Mouse (Mus musculus) MN1 (cell line): ENCODE measurements around the gene Pusl1.

Experiments used
- DNase-seq: peaks from one replicate; pipeline ENCODE4 v3.0.0-alpha.2; 2016; ENCODE audit warnings: low spot score

Pusl1 gene

GRCm38 (mm10) chr4:155886330-155886729 lies 5.3 kb downstream of the Pusl1 start:
- no peak for DNase-seq

GRCm38 (mm10) chr4:155883587-155883986 lies 8.0 kb downstream of the Pusl1 start:
- DNase-seq, result no peak

GRCm38 (mm10) chr4:155871404-155871803 lies 20.2 kb downstream of the Pusl1 start:
- no peak for DNase-seq

- peak; percentile 97 for DNase-seq
These were observed 22.1 kb downstream of the Pusl1 start, which contains the start of the genes Cptp and Ints11 for GRCm38 (mm10) chr4:155869317-155870033. Gene Cptp, minus strand, starts transcription at chr4:155869440. Gene Ints11, plus strand, starts transcription at chr4:155869546.

GRCm38 (mm10) chr4:155868614-155869298 lies 22.8 kb downstream of the Pusl1 start:
- DNase-seq, result peak; percentile 46

GRCm38 (mm10) chr4:155863001-155863400 lies 28.6 kb downstream of the Pusl1 start, which contains the start of gene Tas1r3:
Gene Tas1r3, minus strand, starts transcription at chr4:155863362.
- no peak for DNase-seq

GRCm38 (mm10) chr4:155861787-155862186 lies 29.8 kb downstream of the Pusl1 start:
- DNase-seq, result no peak

DNA sequence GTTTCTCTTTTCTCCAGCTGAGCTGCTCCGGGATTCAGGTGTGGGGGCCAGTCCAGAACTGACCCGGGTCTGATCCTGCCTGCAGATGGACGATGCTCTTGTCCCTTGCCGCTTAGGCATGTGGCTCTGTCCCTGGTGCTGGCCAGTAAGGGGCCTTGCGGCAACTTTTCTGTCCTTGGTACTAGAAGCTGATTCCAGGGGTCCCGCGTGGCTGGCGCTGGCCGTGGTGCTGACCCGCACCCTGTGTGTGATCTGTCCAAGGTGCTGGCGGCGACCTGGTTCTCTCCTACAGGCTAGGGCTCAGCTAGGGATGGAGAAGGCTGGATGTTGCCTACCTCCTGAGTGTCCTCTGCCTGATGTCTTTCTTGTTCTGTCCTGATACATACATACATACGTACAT lies 32.3 kb downstream of the Pusl1 start:
- DNase-seq, result no peak

DNA sequence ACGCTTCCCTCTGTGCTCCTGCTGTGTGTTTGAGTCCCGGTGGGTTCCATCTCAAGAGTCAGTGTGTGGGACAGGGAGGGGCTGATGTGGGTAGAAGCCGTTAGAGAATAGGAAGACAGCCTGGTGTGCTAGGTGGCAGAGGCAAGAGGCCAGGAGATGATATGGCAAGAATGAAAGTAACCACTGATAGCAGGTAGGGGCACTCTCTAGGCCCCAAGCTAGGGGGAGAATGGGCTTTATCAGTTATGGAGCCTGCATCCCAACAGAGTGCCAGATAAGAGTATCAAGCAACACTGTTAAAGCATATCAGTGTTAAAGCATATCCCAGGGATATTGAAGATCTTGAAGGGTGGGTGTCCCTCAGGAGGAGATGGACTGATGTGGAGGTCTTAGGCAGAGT lies 34.7 kb downstream of the Pusl1 start:
- DNase-seq, result no peak

- no peak for DNase-seq
These were observed 35.5 kb downstream of the Pusl1 start for GRCm38 (mm10) chr4:155856071-155856470.

- DNase-seq, result no peak
These were observed 36.6 kb downstream of the Pusl1 start for GRCm38 (mm10) chr4:155854991-155855390.

- DNase-seq, result no peak
These were observed 38.2 kb downstream of the Pusl1 start for GRCm38 (mm10) chr4:155853421-155853820.

- peak; percentile 80 for DNase-seq
These were observed 39.6 kb downstream of the Pusl1 start for GRCm38 (mm10) chr4:155851951-155852411.

- no peak for DNase-seq
These were observed 40.2 kb downstream of the Pusl1 start for GRCm38 (mm10) chr4:155851368-155851767.

DNA sequence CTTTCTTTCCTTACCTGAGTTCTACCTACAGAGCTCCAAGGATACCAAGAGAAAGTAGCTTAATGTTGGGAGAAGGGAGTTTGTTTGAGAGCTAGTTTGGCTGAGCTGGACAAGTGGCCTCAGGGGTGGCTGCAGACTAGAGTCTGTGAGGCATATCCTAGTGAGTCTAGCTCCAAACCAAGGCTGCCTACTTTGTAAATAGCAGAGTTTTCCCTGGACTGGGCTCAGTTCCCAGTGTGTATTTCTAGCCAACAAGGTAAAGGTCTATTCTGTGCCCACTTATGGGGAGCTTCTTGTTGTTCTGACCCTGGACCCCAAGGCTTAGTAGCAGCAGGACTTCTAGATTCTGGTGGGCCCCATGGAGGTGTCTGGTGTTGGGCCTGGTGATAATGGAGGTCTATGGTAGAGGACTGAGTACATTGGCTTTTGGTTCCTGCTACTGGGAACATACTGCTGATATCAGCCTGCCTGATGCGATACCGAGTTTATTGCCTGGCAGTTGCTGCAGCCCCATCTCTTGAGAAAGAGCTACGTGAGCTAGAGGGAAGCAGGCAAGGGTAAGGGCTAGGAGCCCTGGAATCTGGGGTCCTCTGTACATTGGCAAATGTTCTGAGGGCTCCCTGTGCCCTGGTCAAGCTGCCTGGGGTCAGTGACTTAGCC lies 41.7 kb downstream of the Pusl1 start:
- no peak for DNase-seq

- no peak for DNase-seq
These were observed 42.2 kb downstream of the Pusl1 start for GRCm38 (mm10) chr4:155849391-155849790.

DNA sequence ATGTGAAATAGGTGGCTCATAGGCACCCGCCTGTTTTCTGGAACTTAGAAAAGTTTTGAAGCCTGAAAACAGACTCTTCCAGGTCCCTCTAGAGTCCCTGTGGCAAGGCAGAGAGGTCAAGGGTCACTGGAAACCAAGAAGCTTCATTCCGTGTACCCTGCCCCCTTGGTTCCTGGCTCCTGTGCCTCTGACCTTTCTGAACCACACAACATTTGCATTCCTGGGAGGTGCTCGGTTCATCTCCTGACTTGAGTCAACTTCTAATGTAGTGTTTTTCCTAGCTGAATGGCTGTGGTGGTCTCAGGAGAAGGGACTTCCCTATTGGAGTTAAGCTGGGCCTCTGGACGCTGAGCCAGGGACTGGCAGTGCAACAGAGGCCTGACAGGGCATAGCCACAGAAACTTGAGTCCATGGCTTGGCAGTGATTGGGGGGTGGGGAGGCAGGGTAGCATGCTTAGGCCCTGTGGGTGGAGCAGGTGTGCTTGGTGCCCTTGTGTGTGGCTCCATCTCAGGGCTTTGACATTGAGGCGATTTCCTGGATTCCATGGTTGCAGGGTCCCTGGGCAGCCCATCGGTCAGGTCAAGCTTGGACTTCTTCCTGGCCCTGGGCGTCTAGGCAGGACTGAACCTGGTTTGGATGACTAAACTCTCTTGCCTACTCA lies 43.0 kb downstream of the Pusl1 start:
- no peak for DNase-seq

- peak; percentile 51 for DNase-seq
These were observed 43.8 kb downstream of the Pusl1 start for GRCm38 (mm10) chr4:155847591-155848352.

DNA sequence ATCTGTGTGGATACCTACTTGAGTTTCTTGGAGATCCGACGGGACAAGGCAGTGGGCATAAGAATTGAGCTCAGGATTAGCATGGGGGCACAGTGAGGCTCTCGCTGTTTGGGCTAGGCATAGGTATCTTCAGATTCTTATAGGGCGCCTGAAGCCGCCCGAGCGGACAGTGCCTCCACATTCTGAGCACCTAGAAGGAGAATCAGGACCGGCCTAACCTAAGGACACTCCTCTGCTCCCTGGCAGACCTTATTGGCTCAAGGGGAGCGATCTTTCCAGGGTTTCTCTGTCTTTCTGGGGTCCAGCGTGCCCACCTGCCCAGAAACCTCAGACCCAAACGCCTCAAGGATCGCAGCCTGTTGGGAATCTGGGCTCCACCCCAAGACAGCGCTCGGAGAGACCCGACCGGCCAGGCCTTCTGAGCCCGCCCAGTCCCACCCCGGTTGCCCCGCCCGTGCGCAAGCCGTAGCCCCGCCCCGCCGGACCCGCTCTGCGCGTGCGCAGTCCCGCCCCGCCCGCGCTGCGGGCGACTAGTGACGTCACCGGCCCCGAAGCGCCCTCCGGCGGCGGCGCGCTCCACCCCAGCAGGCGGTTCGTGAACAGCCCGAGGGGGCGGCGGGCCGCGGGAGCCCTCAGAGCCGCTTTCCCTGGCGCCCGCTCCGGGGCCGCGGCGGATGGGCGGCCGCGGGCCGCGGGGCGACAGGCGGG lies 44.6 kb downstream of the Pusl1 start, which contains the start of gene Dvl1:
Dvl1 (plus strand) TSS at position 532 of the 708 bp plus-strand sequence.
- DNase-seq, result peak; percentile 94

DNA sequence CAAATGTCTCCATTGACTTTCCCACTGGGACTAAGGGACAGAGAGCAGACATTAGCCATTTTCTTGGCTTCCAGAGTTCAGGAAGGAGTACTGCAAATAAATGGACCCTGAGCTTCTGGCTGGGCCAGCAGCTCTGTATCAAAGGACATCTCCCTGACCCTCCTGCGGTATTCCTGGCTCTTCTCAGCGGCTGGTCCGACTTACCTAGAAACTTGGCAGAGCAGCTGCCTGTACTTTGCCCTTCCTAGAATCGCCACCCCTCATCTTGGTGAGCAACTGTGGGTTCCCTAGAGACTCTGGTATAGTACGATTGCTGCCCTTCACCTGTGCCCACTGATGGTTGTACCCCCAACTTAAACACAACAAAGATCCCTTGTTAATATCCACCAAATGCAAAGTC lies 48.4 kb downstream of the Pusl1 start:
- no peak for DNase-seq
